Mouse (Mus musculus): ENCODE results near the gene Usp21.

The Usp21 gene

DNA sequence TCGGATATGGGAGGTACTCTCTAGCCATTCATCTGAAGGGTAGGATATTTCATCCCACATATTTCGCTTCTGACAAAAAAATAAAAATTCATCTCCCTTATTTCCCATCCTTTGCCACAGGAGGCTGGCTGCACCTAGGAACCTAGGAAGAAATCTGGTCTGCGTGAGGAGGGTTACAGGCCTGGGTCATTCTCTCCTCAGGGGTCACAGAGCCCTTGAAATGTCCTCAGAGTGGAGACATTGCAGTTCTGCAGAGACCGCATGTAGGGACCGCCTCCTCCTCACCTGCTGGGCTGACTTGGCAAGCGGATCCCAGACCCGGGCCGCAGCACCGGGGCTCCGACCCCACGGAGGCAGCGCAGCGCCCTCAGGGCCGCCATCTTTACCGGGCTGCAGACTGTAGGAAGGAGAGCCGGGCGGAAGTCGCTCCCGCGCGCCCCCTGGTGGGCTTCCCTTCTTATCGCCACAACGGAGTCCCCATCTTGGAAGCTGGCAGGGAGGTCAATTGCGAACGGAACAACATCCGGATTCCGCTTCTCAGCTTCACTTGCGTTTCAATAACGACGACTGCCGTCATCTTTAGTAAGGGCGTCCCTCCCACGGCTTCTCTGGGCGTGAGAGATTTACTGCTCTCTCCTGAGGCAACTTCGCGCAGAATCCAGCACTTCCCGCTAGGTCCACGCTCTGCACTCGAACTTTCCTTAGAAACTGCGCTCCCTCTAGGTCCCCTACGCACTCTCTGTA, 40.9 kb downstream of the Usp21 start:
- CTCF ChIA-PET: interaction anchor here in 3 of 4 experiments (0.6 to 1.6 kb wide), 22 partner anchors 8 to 158 kb away, joined by 3 to 14 read pairs (median 3); partner anchors contain the start of genes B4galt3 (in 1 of the 3), Ppox (in 1 of the 3) and Tomm40l (in 1 of the 3)
- POLR2A ChIA-PET: interaction anchor here (0.6 to 3.1 kb wide), 19 partner anchors 9 to 1278 kb away, joined by 3 to 14 read pairs (median 4); partner anchors contain the start of genes Ppox (in 3 of the 4), B4galt3 (in 2 of the 4), Pcp4l1 (in 1 of the 4) and Usp21 (in 1 of the 4)

GRCm38 (mm10) chr1:171245353-171245752, 42.4 kb downstream of the Usp21 start:
- POLR2A ChIA-PET: interaction anchor here in 3 of 4 experiments (0.6 to 3.1 kb wide), 12 partner anchors 12 to 257 kb away, joined by 3 to 14 read pairs (median 3); partner anchors contain the start of genes B4galt3 (in 2 of the 3), Nit1 (in 1 of the 3), Pcp4l1 (in 1 of the 3) and Pfdn2 (in 1 of the 3)

GRCm38 (mm10) chr1:171241952-171242351, 45.8 kb downstream of the Usp21 start:
- ChIA-PET CTCF (interaction anchor here in 1 of 4 experiments (1.1 to 1.9 kb wide), 3 partner anchors 9 to 340 kb away, joined by 3 to 7 read pairs (median 5); partner anchors contain the start of genes Adamts4, Ndufs2 and Ppox), POLR2A (interaction anchor here in 2 of 4 experiments (0.6 to 1.5 kb wide), 9 partner anchors 9 to 123 kb away, joined by 3 to 7 read pairs (median 3); partner anchors contain the start of gene Adamts4 (in 1 of the 2))

More at GRCm38 (mm10) chr1:171245353-171245752, 42.4 kb downstream of the Usp21 start:
- CTCF ChIA-PET: interaction anchor here in 2 of 4 experiments (0.6 to 1.1 kb wide), 2 partner anchors 78 to 127 kb away, joined by 3 read pairs; no protein-coding TSS in a partner anchor

GRCm38 (mm10) chr1:171240911-171241310, 46.9 kb downstream of the Usp21 start:
- CTCF ChIA-PET: interaction anchor here in 1 of 4 experiments (1.1 to 1.9 kb wide), 3 partner anchors 10 to 130 kb away, joined by 3 to 7 read pairs (median 5); partner anchors contain the start of genes Adamts4, Ndufs2 and Ppox

GRCm38 (mm10) chr1:171239992-171240744, 47.6 kb downstream of the Usp21 start:
- ChIA-PET POLR2A (interaction anchor here in 3 of 4 experiments (0.6 to 1.8 kb wide), 10 partner anchors 10 to 129 kb away, joined by 3 to 8 read pairs (median 4); partner anchors contain the start of genes B4galt3 (in 1 of the 3), Nit1 (in 1 of the 3) and Pfdn2 (in 1 of the 3)), CTCF (interaction anchor here in 2 of 4 experiments (1.1 to 2.9 kb wide), 3 partner anchors 19 to 129 kb away, joined by 3 to 18 read pairs (median 3); partner anchors contain the start of gene Tomm40l (in 1 of the 2))

More at GRCm38 (mm10) chr1:171240911-171241310, 46.9 kb downstream of the Usp21 start:
- POLR2A ChIA-PET: interaction anchor here in 2 of 4 experiments (0.6 to 1.8 kb wide), 10 partner anchors 10 to 122 kb away, joined by 3 to 8 read pairs (median 3); partner anchors contain the start of genes Adamts4 (in 1 of the 2), Nit1 (in 1 of the 2) and Pfdn2 (in 1 of the 2)

DNA sequence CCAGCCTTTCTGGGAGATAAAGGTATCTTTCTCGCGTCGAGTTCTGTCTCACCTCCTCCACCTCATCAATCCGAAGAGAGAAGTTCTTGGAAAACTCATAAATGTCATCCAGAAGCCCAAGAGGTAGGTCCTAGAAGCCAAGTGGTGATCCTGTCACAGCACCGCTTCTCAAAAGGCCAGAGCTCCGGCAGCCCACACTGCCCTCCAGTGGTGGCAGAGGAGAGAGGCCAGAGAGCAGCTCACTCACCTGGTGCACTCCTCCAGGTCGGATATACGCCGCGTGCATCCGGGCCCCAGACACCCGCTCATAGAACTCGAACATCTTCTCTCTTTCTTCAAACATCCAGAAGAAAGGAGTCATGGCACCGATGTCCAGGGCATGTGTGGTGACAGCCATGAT, 49.3 kb downstream of the Usp21 start:
- ChIA-PET POLR2A (interaction anchor here in 3 of 4 experiments (0.5 to 2.0 kb wide), 20 partner anchors 8 to 263 kb away, joined by 3 to 6 read pairs (median 3); partner anchors contain the start of genes Adamts4 (in 2 of the 3), B4galt3 (in 1 of the 3) and Ppox (in 1 of the 3)), CTCF (interaction anchor here (0.5 to 2.9 kb wide), 52 partner anchors 8 to 347 kb away, joined by 3 to 18 read pairs (median 4); partner anchors contain the start of genes Tomm40l (in 2 of the 4), Adamts4 (in 1 of the 4), Apoa2 (in 1 of the 4) and B4galt3 (in 1 of the 4))

- ChIA-PET CTCF (interaction anchor here in 2 of 4 experiments (0.9 to 2.3 kb wide), 7 partner anchors 8 to 336 kb away, joined by 3 to 12 read pairs (median 5); no protein-coding TSS in a partner anchor), POLR2A (interaction anchor here in 1 of 4 experiments (0.8 to 2.0 kb wide), 3 partner anchors 9 to 44 kb away, joined by 3 to 6 read pairs (median 5); partner anchors contain the start of gene Ppox)
These were observed 50.4 kb downstream of the Usp21 start for GRCm38 (mm10) chr1:171237438-171237837.

DNA sequence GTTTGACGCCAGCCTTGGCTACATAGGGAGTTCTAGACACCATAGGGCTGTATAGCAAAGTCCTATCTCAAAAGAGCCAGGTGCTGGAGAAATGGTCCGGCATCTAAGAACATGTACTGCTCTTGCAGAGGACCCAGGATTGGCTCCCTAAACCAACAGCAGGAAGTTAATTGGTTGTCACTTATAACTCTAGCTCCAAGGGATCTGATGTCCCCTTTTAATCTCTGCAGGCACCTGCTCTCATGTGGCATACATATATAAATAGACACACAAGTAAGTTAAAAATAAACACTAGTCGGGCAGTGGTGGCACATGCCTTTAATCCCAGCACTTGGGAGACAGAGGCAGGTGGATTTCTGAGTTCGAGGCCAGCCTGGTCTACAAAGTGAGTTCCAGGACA, 52.0 kb downstream of the Usp21 start:
- ChIA-PET POLR2A (interaction anchor here in 2 of 4 experiments (0.9 to 1.6 kb wide), 7 partner anchors 8 to 28 kb away, joined by 3 to 4 read pairs (median 4); partner anchors contain the start of gene Tomm40l (in 1 of the 2)), CTCF (interaction anchor here in 1 of 4 experiments (0.6 to 1.3 kb wide), 4 partner anchors 9 to 334 kb away, joined by 3 to 4 read pairs (median 4); no protein-coding TSS in a partner anchor)

- ChIA-PET POLR2A (interaction anchor here in 2 of 4 experiments (1.1 to 2.9 kb wide), 9 partner anchors 9 to 177 kb away, joined by 3 to 7 read pairs (median 3); partner anchors contain the start of genes B4galt3 (in 1 of the 2), Ppox (in 1 of the 2) and Usf1 (in 1 of the 2)), CTCF (interaction anchor here in 1 of 4 experiments (1.2 to 2.7 kb wide), 4 partner anchors 14 to 333 kb away, joined by 3 to 8 read pairs (median 4); partner anchors contain the start of gene Ppox)
These were observed 53.3 kb downstream of the Usp21 start for GRCm38 (mm10) chr1:171234538-171234937.

GRCm38 (mm10) chr1:171234126-171234525, 53.7 kb downstream of the Usp21 start, which contains the start of gene Fcer1g:
TSS of gene Fcer1g (minus strand) at chr1:171234365.
- ChIA-PET POLR2A (interaction anchor here in 2 of 4 experiments (0.7 to 2.9 kb wide), 10 partner anchors 9 to 177 kb away, joined by 3 to 7 read pairs (median 3); partner anchors contain the start of genes Apoa2 (in 1 of the 2), B4galt3 (in 1 of the 2), Ppox (in 1 of the 2) and Usf1 (in 1 of the 2)), CTCF (interaction anchor here in 1 of 4 experiments (0.6 to 2.7 kb wide), 4 partner anchors 9 to 47 kb away, joined by 3 to 8 read pairs (median 3); partner anchors contain the start of genes Apoa2 and Ppox)

DNA sequence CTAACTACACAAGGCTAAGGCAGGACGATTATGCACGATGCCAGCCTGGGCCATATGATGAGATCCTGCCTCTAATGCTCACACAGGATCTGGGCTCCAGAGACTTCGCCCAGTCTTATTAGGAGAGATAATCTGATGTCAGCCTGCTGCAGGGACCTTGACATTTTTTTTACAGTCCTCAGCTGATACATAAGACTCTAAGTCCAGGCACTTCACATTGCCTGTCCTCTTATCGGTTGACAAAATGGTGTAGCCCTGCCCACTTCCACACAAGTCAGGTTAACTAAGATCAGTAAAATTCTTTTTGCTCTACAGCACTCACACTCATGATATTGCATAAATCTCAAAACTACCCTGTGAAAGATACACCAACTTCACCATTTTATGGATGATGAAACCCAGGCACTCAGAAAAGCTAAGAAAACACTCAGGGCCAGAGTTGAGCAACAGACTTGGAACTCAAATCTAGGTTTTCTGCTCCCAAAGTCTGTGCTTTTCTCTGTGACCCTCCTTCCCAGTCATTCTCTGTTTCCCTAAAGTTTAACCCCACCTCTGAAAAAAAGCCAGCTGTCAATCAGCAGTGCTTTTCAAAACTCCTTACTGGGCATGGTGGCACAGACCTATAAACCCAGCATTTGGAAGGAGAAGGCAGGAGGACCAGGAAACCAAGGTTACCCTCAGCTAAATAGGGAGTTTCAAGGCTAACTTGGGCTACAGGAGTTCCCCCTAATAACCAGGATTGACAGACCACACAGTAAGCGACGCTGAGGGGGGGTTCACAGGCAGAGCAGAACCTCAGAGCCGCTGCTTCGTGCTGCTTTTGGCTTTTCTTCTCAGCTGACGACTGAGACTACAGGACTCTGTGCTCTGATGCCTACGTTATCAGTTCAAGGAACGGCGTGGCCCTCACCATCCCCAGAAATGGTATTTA, 54.7 kb downstream of the Usp21 start:
- CTCF ChIA-PET: interaction anchor here in 1 of 4 experiments (1.1 to 2.7 kb wide), 2 partner anchors 8 to 12 kb away, joined by 3 to 8 read pairs; partner anchors contain the start of gene Apoa2

DNA sequence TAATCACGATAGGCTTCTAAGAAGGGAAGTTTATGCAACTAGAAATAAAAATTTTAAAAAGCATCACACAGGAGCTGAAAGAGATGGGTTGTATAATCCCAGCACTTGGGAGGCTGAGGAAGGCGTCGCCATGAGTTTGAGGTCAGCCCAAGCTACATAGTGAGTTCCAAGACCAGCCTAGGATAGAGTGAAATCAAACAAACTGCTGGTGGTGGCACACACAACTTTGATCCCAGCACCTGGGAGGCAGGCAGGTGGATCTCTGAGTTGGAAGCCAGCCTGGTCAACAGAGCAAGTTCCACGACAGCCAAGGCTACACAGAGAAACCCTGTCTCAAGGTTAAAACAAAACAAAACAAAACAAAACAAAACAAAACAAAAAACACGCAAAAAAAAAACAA, 55.4 kb downstream of the Usp21 start:
- POLR2A ChIA-PET: interaction anchor here in 2 of 4 experiments (0.8 to 2.9 kb wide), 5 partner anchors 10 to 77 kb away, joined by 3 to 7 read pairs (median 4); no protein-coding TSS in a partner anchor
- CTCF ChIA-PET: interaction anchor here in 2 of 4 experiments (0.5 to 2.7 kb wide), 2 partner anchors 9 to 12 kb away, joined by 3 to 8 read pairs; no protein-coding TSS in a partner anchor

More for the DNA sequence above, 54.7 kb downstream of the Usp21 start:
- POLR2A ChIA-PET: interaction anchor here in 3 of 4 experiments (0.7 to 2.9 kb wide), 9 partner anchors 8 to 144 kb away, joined by 3 to 7 read pairs (median 3); partner anchors contain the start of gene Apoa2 (in 1 of the 3)

Measured in embryonic stem cell, embryonic (primary cell).